Mouse (Mus musculus): ENCODE measurements around the gene Tk1. TPM values are rescaled to one million over a fixed set of nuclear protein-coding genes. Genes with fewer than 3 reads are reported as not detected.

Gene Tk1
- polyA plus RNA-seq, 1 experiment from 2014 or later, result 120 TPM

DNA sequence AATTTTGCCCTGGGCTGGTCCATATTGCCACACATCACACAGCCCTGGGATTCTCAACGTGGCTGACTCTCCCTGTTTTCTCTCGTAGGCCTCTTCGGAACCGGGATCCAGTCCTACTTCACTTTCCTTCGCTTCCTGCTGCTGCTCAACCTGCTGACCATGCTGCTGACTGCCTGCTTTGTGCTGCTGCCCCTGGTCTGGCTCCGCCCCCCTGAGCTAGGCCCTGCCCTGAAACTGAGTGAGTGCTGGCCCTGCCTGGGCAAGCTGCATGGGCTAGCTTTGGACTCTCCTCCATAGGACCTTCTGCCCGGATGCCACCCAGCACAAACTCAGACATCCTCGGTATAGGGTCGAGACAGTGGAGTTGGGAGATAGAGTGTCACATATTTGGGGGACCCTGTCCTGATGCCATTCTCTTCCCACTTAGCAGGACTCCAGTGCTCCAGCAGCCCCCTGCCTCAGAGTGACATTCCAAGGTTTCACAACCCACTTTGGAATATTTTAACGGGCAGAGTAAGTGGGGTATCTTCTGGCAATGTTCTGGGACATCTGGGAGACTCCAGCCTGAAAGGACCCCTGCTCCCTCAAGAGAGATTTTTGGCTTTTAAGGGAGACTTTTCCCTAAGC is 42.1 kb downstream of the Tk1 start:
- H3K4me2 ChIP-seq (ENCODE audit: low read depth, low read length), result peak overlapping the region; percentile 97
- H3K4me1 ChIP-seq (ENCODE audit: control insufficient read depth, low read depth, low read length), result peaks cover 35% of the 10 kb centered on the region
- H3K9ac ChIP-seq (ENCODE audit: low read depth, low read length), result peak overlapping the region; percentile 90
- H3K9me3 ChIP-seq (replicated peaks; ENCODE audit: control insufficient read depth, low read length), result no peaks in the 10 kb centered on the region
- H3K27ac ChIP-seq (ENCODE audit: low read length), result peak overlapping the region; percentile 99
- peaks cover 33% of the 10 kb centered on the region for H3K36me3 ChIP-seq (ENCODE audit: control insufficient read depth, insufficient read depth)
- peak overlapping the region; percentile 87 for H3K4me3 ChIP-seq (ENCODE audit: low read depth, low read length)
- WGBS (ENCODE audit: insufficient replicate concordance), result 38% methylated on average over 10 of the region's 10 CpGs
- no peaks in the 10 kb centered on the region for H3K27me3 ChIP-seq (ENCODE audit: control insufficient read depth, insufficient read depth, low read depth, low read length)
- ATAC-seq (ENCODE audit: low read depth), result peak; percentile 22

DNA sequence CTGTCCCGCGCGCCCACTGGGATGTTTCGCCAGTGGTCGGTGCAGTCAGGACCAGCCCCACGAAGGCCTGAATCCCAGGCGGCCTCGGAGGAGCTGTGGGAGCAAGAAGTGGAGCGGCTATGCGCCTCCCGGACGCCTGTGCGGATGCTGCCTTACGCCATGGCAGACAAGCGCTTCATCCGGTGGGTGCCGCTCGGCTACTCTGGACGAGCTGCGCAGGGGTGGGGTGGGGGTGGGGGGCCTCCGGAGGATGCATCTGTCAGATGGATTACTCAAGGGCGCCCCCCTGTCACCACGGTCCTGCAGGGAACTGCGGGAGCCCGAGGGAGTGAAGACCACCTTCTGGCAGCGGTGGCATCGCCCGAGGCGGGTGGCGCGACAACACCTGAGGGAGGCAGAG is 42.8 kb downstream of the Tk1 start:
- ATAC-seq (ENCODE audit: low read depth), result 0 out of 2 replicates have a peak, but pooled peaks have one; percentile 2
- H3K9me3 ChIP-seq (replicated peaks; ENCODE audit: control insufficient read depth, low read length), result no peaks in the 10 kb centered on the region
- under 1% methylated on average over 31 of the region's 31 CpGs for WGBS (ENCODE audit: insufficient replicate concordance)

DNA sequence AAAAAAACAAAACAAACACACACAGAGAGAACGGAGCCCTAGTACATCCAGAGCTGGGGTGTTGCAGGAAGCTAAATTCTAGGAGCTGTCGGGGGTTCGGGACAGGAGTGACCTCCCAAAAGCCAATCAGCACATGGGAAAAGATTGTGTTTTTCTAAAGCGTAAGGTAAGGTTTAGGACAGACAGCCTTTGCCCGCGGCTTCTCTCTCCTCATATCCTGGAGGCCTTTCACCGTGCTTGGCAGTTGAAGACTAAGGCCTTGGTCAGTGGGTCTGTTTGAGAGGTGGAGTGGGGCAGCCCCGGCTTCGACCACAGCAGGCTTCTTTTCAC is 43.2 kb downstream of the Tk1 start:
- no peaks in the 10 kb centered on the region for H3K27me3 ChIP-seq (ENCODE audit: control insufficient read depth, insufficient read depth, low read depth, low read length)
- H3K4me1 ChIP-seq (ENCODE audit: control insufficient read depth, low read depth, low read length), result peaks cover 47% of the 10 kb centered on the region
- peak overlapping the region; percentile 87 for H3K4me3 ChIP-seq (ENCODE audit: low read depth, low read length)
- H3K9me3 ChIP-seq (replicated peaks; ENCODE audit: control insufficient read depth, low read length), result no peaks in the 10 kb centered on the region
- ATAC-seq (ENCODE audit: low read depth), result no peak
- peak overlapping the region; percentile 90 for H3K9ac ChIP-seq (ENCODE audit: low read depth, low read length)
- H3K36me3 ChIP-seq (ENCODE audit: control insufficient read depth, insufficient read depth), result peaks cover 36% of the 10 kb centered on the region
- H3K4me2 ChIP-seq (ENCODE audit: low read depth, low read length), result peak overlapping the region; percentile 97
- 10% methylated on average over 9 of the region's 9 CpGs for WGBS (ENCODE audit: insufficient replicate concordance)
- H3K27ac ChIP-seq (ENCODE audit: low read length), result peak overlapping the region; percentile 99

More for the DNA sequence above, 42.8 kb downstream of the Tk1 start:
- H3K9ac ChIP-seq (ENCODE audit: low read depth, low read length), result peak overlapping the region; percentile 90
- peak overlapping the region; percentile 87 for H3K4me3 ChIP-seq (ENCODE audit: low read depth, low read length)
- peak overlapping the region; percentile 97 for H3K4me2 ChIP-seq (ENCODE audit: low read depth, low read length)
- H3K36me3 ChIP-seq (ENCODE audit: control insufficient read depth, insufficient read depth), result peaks cover 34% of the 10 kb centered on the region
- H3K27ac ChIP-seq (ENCODE audit: low read length), result peak overlapping the region; percentile 99
- peaks cover 42% of the 10 kb centered on the region for H3K4me1 ChIP-seq (ENCODE audit: control insufficient read depth, low read depth, low read length)
- no peaks in the 10 kb centered on the region for H3K27me3 ChIP-seq (ENCODE audit: control insufficient read depth, insufficient read depth, low read depth, low read length)

DNA sequence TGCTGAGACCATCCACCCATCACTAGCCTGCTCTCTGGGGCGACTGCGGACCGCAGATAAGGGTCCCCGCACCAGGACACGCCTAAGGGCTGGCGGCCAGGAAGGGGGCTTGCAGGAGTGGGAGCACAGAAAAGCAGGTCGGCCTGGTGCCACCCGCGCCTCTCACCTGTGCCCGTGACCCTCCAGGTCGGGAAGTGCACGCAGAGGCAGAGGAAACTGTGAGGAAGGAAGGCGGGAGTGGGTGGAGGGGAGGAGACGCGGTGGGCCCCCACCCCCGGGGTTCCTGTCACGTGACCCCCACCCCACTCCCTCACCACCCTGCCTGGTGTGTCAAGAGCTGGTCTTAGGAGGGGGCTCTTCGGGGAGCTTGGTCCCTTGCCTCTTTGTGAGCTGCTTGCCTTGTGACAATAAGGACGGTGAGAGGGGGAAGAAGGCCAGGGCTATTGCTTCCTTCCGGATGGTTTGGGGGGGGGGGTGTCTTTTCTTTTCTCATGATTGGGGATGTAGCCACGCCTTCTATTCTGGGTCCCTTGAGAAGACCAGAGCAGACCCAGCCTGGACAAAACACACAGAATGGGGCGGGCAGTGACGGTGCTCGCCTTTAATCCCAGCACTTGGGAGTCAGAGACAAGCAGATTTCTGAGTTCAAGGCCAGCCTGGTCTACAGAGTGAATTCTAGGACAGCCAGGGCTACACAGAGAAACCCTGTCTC is 43.7 kb downstream of the Tk1 start, which contains the start of the genes Tmc8 and Tmc6:
Gene Tmc8 (plus strand): TSS at position 84 of the 712 bp plus-strand sequence.
Gene Tmc6 (minus strand): TSS at position 206 of the 712 bp plus-strand sequence.
- peak within 1 kb of the TSS; percentile 99 for H3K27ac ChIP-seq (ENCODE audit: low read length)
- WGBS (ENCODE audit: insufficient replicate concordance), result 11% methylated on average over 24 of the region's 24 CpGs
- no peaks in the 10 kb centered on the region for H3K27me3 ChIP-seq (ENCODE audit: control insufficient read depth, insufficient read depth, low read depth, low read length)
- peak within 1 kb of the TSS; percentile 87 for H3K4me3 ChIP-seq (ENCODE audit: low read depth, low read length)
- no peaks in the 10 kb centered on the region for H3K9me3 ChIP-seq (replicated peaks; ENCODE audit: control insufficient read depth, low read length)
- peaks cover 50% of the 10 kb centered on the region for H3K4me1 ChIP-seq (ENCODE audit: control insufficient read depth, low read depth, low read length)
- H3K9ac ChIP-seq (ENCODE audit: low read depth, low read length), result peak within 1 kb of the TSS; percentile 90
- H3K4me2 ChIP-seq (ENCODE audit: low read depth, low read length), result peak within 1 kb of the TSS; percentile 97
- ATAC-seq (ENCODE audit: low read depth), result peak; percentile 57
- peaks cover 39% of the 10 kb centered on the region for H3K36me3 ChIP-seq (ENCODE audit: control insufficient read depth, insufficient read depth)

DNA sequence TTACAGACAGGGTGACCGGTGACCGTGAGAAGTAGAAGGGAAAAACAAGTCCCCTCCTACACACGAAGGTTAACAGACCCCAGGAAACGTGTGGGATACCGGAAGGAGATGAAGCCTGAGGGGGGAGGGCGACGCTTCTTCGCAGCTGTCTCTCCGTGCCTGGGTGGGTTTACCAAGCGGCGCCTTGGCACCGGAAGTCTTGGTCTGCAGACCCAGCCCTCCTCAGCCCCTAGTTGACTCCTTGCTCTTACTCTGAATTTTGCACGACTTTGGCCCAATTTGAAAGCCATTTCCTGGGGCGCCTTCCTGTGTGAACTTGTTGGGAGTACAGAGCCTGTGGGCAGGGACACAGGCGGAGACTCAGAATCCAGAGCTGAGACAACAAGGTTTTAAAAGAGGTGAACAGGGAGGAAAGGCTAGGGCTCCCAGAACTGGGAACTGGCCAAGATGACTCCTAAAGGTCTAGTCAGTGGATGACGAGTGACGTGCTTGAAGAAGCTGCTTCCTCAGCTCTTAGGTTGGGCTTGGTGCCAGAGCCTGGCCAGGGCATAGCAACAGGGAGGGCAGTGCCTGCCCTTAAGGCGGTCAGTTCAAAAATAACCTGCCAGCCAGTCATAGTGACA is 44.6 kb downstream of the Tk1 start:
- peak overlapping the region; percentile 99 for H3K27ac ChIP-seq (ENCODE audit: low read length)
- H3K9me3 ChIP-seq (replicated peaks; ENCODE audit: control insufficient read depth, low read length), result no peaks in the 10 kb centered on the region
- H3K4me3 ChIP-seq (ENCODE audit: low read depth, low read length), result peak overlapping the region; percentile 87
- H3K36me3 ChIP-seq (ENCODE audit: control insufficient read depth, insufficient read depth), result peaks cover 37% of the 10 kb centered on the region
- H3K4me2 ChIP-seq (ENCODE audit: low read depth, low read length), result peak overlapping the region; percentile 97
- peaks cover 49% of the 10 kb centered on the region for H3K4me1 ChIP-seq (ENCODE audit: control insufficient read depth, low read depth, low read length)
- peak overlapping the region; percentile 90 for H3K9ac ChIP-seq (ENCODE audit: low read depth, low read length)
- H3K27me3 ChIP-seq (ENCODE audit: control insufficient read depth, insufficient read depth, low read depth, low read length), result no peaks in the 10 kb centered on the region
- peak; percentile 5 for ATAC-seq (ENCODE audit: low read depth)
- WGBS (ENCODE audit: insufficient replicate concordance), result 5% methylated on average over 18 of the region's 18 CpGs

DNA sequence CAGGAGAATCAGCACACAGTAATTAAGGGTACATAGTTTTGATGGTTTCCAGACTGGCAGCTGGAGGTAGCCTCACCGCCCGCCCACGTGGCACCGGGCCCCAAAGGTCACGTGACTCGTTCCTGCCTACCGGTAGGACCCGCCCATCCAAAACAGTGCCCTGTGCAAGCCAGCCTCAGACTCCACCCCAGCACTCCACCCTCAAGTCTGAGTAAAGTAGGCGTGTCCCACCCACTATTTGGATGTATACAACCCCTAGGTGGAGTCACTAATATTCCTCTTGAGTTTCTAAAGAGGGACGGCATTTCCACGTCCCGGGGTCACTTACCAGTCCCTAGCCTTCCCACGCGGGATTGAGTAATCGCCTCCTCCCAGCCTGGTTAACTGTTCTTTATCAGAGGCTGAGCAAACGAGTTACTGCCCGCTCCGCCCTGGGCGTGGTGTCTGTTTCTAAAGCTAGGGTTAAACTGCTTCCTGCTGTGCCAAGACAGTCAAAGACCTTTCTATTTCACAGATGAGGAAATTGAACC is 45.2 kb downstream of the Tk1 start:
- Histone ChIP-seq H3K9ac (ENCODE audit: low read depth, low read length) (peak overlapping the region; percentile 95), H3K27me3 (ENCODE audit: control insufficient read depth, insufficient read depth, low read depth, low read length) (no peaks in the 10 kb centered on the region), H3K4me2 (ENCODE audit: low read depth, low read length) (peak overlapping the region; percentile 97), H3K4me1 (ENCODE audit: control insufficient read depth, low read depth, low read length) (peaks cover 46% of the 10 kb centered on the region), H3K36me3 (ENCODE audit: control insufficient read depth, insufficient read depth) (peaks cover 43% of the 10 kb centered on the region), H3K9me3 (replicated peaks; ENCODE audit: control insufficient read depth, low read length) (no peaks in the 10 kb centered on the region), H3K4me3 (ENCODE audit: low read depth, low read length) (peak overlapping the region; percentile 87), H3K27ac (ENCODE audit: low read length) (peak overlapping the region; percentile 99)
- WGBS (ENCODE audit: insufficient replicate concordance), result under 1% methylated on average over 19 of the region's 19 CpGs
- peak; percentile 73 for ATAC-seq (ENCODE audit: low read depth)

DNA sequence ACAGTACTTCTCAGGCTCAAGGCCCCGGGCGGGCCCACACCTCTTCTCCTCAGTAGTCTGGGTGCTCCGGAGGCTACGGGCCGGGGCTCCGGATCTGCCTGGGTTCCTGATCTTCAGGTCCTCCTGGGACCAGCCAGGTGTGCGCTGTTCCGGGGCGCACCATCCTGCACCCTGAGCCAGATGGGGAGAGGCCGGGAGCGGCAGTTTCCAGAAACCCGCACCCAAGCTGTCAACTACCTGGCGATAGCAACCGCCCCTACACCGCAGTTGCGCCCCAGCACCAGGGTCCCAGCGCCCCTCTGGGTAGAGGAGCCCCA is 45.7 kb downstream of the Tk1 start:
- Histone ChIP-seq H3K4me1 (ENCODE audit: control insufficient read depth, low read depth, low read length) (peaks cover 45% of the 10 kb centered on the region), H3K27ac (ENCODE audit: low read length) (peak overlapping the region; percentile 99), H3K9me3 (replicated peaks; ENCODE audit: control insufficient read depth, low read length) (no peaks in the 10 kb centered on the region), H3K9ac (ENCODE audit: low read depth, low read length) (peak overlapping the region; percentile 95), H3K4me3 (ENCODE audit: low read depth, low read length) (peak overlapping the region; percentile 87), H3K36me3 (ENCODE audit: control insufficient read depth, insufficient read depth) (peaks cover 44% of the 10 kb centered on the region), H3K27me3 (ENCODE audit: control insufficient read depth, insufficient read depth, low read depth, low read length) (no peaks in the 10 kb centered on the region), H3K4me2 (ENCODE audit: low read depth, low read length) (peak overlapping the region; percentile 97)
- WGBS (ENCODE audit: insufficient replicate concordance), result 0% methylated on average over 17 of the region's 17 CpGs
- ATAC-seq (ENCODE audit: low read depth), result 0 out of 2 replicates have a peak, but pooled peaks have one; percentile 0

DNA sequence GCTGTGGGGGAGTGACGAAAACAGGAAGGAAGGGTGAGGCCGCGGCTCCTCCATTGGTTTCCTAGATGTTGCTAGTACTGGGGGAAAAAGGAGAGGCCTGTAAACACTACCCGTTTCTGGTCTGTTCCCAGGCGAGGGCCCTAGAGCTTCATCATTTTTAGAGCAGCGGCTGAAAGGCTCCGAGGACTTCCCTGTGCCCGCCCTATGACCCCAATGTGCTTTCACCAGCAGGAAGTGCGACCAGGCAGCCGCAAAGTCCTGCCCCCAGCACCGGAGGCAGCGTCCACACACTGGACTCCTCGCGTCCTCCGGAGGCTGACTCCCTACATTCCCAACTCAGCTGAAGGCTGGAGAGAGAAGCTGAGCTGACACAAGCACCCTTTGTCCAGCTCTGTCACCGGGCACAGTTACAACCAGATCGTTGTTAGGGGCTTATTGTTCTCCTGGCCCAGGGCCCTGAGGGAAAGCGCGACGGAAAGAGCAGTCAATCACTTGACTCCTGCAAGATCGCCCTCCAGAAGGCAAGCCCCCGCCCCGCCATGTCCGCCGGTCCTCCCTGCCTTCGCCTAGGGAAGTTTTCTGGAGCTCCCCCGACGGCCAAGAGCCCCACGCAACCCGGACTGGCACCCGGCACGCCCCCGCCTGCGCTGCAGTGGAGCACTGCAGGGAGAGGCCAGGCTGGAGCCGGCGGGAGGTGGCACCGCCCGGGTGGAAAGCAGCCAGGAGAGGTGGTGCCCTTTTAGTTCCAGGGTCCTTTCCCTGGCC is 46.3 kb downstream of the Tk1 start:
- peaks cover 44% of the 10 kb centered on the region for H3K36me3 ChIP-seq (ENCODE audit: control insufficient read depth, insufficient read depth)
- peak overlapping the region; percentile 99 for H3K27ac ChIP-seq (ENCODE audit: low read length)
- no peaks in the 10 kb centered on the region for H3K27me3 ChIP-seq (ENCODE audit: control insufficient read depth, insufficient read depth, low read depth, low read length)
- H3K4me1 ChIP-seq (ENCODE audit: control insufficient read depth, low read depth, low read length), result peaks cover 41% of the 10 kb centered on the region
- H3K9me3 ChIP-seq (replicated peaks; ENCODE audit: control insufficient read depth, low read length), result no peaks in the 10 kb centered on the region
- H3K9ac ChIP-seq (ENCODE audit: low read depth, low read length), result peak overlapping the region; percentile 95
- ATAC-seq (ENCODE audit: low read depth), result peak; percentile 39
- peak overlapping the region; percentile 97 for H3K4me2 ChIP-seq (ENCODE audit: low read depth, low read length)
- peak overlapping the region; percentile 87 for H3K4me3 ChIP-seq (ENCODE audit: low read depth, low read length)
- WGBS (ENCODE audit: insufficient replicate concordance), result under 1% methylated on average over 38 of the region's 38 CpGs

All from liver, embryonic 16.5 days (tissue).